Mouse (Mus musculus): ENCODE measurements at regions not wholly inside any gene's neighbourhood (a gene's known extent, or its start where the extent isn't known, plus 50 kb on each side); places are given as distances from the start of the nearest gene placed in this dataset.

DNA sequence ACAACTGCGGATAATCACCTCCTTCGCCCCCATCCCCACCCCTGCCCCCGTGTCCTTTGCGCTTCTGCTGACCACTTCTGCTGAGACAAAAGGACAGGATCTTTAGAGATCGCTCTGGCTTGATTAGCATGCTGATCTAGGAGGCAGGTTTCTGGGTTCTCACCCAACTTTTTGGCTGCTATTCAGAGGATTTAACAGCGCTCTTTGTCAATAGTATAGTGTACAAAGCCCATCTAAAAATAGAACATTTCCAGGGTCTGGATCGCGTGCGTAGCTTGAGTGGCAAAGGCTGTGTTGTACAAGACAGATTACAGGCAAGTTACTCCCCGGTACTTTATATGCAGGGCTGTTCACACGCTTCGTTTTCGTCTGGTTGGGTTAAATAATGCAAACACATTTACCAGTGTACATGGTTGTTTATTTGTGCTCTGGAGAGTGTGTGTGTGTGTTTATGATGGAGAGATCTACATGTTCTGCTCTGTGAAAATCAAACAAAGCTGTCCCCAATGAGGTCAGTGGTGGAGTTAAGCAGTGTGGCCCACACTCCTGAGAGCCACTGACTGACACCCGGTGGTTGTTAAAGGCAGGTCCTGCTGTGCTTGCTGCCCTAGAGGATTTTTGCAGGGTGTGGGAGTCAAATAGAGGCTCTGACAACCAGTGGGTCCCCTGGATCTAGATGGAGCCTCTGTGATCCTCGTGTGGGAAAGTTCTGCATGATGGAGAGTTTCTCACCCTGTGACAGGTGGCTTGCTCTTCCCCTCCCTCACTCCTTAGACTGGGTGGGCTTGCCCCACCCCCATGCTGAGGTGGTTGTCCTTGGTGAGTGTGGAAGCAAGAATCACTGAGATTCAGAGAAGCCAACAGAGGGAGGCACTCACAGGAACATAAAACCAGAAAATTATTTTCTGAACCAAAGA, 146.5 kb upstream of the Jade1 start:
- H3K36me3 ChIP-seq: no peaks in the 10 kb centered on the region
- peak; percentile 63; the same call in 1 of the 2 replicates for ATAC-seq (ENCODE audit: insufficient number of reproducible peaks, low FRiP score, low TSS enrichment, low read depth)
- H3K9me3 ChIP-seq (replicated peaks): no peaks in the 10 kb centered on the region
- no peak overlapping the region for H3K9ac ChIP-seq
- peak overlapping the region; percentile 55 for H3K4me2 ChIP-seq (replicated peaks)
- no peak overlapping the region for H3K27ac ChIP-seq (replicated peaks)
- H3K27me3 ChIP-seq: no peaks in the 10 kb centered on the region
- H3K4me1 ChIP-seq: peaks cover 18% of the 10 kb centered on the region; the same call in 1 of the 2 replicates
- peak overlapping the region; percentile 33 for H3K4me3 ChIP-seq (replicated peaks)
- WGBS: 20% methylated on average over 15 of the region's 15 CpGs

DNA sequence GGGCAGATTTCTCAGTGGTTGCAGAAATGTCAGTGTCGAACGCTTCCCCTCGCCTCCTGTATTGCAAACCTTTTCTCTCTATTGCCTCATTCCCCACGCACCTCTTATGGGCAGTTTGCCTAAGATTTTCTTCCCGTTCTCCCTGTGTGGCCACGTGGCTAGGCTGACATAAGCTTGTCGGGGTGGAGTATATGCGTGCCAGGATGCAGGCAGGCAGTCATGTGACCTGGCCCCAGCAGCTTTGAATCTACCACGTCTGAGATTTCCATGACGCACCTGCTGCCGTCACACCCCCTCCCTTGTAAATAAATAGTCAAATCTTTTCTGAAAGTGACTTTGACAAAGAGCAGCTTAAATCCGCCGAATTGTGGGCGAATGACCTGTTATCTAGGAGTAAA, 147.1 kb upstream of the Jade1 start:
- Histone ChIP-seq H3K36me3 (no peaks in the 10 kb centered on the region), H3K9me3 (replicated peaks) (no peaks in the 10 kb centered on the region), H3K27me3 (no peaks in the 10 kb centered on the region), H3K9ac (no peak overlapping the region), H3K4me2 (replicated peaks) (peak overlapping the region; percentile 55), H3K4me1 (peaks cover 18% of the 10 kb centered on the region; the same call in 1 of the 2 replicates), H3K27ac (replicated peaks) (no peak overlapping the region), H3K4me3 (replicated peaks) (peak overlapping the region; percentile 33)
- WGBS: 7% methylated on average over 14 of the region's 14 CpGs
- ATAC-seq (ENCODE audit: insufficient number of reproducible peaks, low FRiP score, low TSS enrichment, low read depth): no peak; the same call in 1 of the 2 replicates

DNA sequence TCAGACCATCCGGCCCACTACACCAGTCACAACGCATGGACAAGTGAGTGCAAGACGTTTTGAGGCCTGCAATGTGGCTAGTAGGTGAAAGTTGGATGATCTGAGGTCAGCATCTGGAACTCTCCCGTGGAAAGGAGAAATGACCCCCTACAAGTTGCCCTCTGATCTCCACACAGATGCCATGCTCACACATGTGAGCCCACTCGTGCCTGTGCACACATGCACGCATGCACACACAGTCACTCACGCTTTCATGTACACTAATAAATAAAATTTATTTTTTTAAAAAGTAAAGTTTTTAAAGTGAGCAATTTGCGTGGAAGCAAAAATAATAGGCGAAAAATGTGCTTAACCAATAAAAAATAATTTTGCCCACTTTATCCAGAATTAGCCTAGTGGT, 147.5 kb upstream of the Jade1 start:
- no peak overlapping the region for H3K9ac ChIP-seq
- no peak overlapping the region; the same call in 1 of the 2 replicates for H3K4me3 ChIP-seq (replicated peaks)

DNA sequence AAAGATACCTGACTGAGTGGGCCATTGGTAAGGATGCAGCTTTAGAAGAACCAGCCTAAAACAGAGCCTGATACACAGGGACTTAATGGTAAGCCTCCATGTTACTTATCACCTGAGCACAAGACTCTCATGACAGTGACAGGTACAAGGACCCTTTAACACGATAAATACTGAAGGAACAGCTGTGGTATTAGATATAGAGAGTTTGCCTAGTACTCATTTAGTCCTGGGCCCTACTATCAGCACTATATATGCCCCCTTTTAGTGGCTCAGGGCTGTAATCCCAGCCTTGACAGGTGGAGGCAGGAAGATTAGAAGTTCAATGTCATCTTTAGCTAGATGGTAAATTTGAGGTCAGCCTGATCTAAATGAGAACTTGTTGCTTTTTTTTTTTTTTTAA, 148.0 kb upstream of the Jade1 start:
- Histone ChIP-seq H3K9ac (no peak overlapping the region), H3K9me3 (replicated peaks) (no peaks in the 10 kb centered on the region), H3K36me3 (no peaks in the 10 kb centered on the region), H3K4me2 (replicated peaks) (no peak overlapping the region), H3K27me3 (no peaks in the 10 kb centered on the region), H3K4me3 (replicated peaks) (no peak overlapping the region), H3K4me1 (peaks cover 14% of the 10 kb centered on the region; the same call in 1 of the 2 replicates), H3K27ac (replicated peaks) (no peak overlapping the region)
- WGBS: 83% methylated on average over 1 of the region's 1 CpGs
- ATAC-seq (ENCODE audit: insufficient number of reproducible peaks, low FRiP score, low TSS enrichment, low read depth): no peak

More for the DNA sequence above, 147.5 kb upstream of the Jade1 start:
- Histone ChIP-seq H3K27ac (replicated peaks) (no peak overlapping the region), H3K4me1 (peaks cover 18% of the 10 kb centered on the region; the same call in 1 of the 2 replicates), H3K4me2 (replicated peaks) (peak overlapping the region; percentile 55), H3K36me3 (no peaks in the 10 kb centered on the region), H3K27me3 (no peaks in the 10 kb centered on the region), H3K9me3 (replicated peaks) (no peaks in the 10 kb centered on the region)
- 82% methylated on average over 9 of the region's 9 CpGs for WGBS
- ATAC-seq (ENCODE audit: insufficient number of reproducible peaks, low FRiP score, low TSS enrichment, low read depth): no peak

DNA sequence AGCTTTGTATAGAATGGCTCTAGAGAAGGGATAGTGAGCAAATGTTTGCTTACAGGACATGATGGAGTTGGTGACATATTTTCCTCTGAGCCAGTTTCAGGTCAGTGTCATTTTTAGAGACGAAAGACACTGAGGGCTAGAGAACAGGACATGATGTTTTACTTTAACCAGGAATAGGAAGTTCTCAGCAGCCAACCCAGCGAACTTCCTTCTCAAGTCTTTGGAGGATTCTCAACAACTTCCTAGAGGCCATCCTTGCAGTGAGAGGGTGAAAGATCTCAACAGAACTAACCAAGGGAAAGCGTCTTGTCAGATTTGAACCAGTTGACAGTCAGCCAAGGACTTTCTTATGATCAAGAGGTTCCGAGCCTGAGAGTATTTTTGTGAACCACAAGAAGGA, 153.7 kb upstream of the Jade1 start:
- no peak overlapping the region for H3K4me3 ChIP-seq (replicated peaks)
- no peak overlapping the region for H3K27ac ChIP-seq (replicated peaks)
- H3K27me3 ChIP-seq: no peaks in the 10 kb centered on the region
- no peaks in the 10 kb centered on the region for H3K4me1 ChIP-seq
- ATAC-seq (ENCODE audit: insufficient number of reproducible peaks, low FRiP score, low TSS enrichment, low read depth): no peak
- 78% methylated on average over 4 of the region's 4 CpGs for WGBS
- no peaks in the 10 kb centered on the region for H3K36me3 ChIP-seq
- H3K9me3 ChIP-seq (replicated peaks): no peaks in the 10 kb centered on the region
- no peak overlapping the region for H3K9ac ChIP-seq
- no peak overlapping the region for H3K4me2 ChIP-seq (replicated peaks)

DNA sequence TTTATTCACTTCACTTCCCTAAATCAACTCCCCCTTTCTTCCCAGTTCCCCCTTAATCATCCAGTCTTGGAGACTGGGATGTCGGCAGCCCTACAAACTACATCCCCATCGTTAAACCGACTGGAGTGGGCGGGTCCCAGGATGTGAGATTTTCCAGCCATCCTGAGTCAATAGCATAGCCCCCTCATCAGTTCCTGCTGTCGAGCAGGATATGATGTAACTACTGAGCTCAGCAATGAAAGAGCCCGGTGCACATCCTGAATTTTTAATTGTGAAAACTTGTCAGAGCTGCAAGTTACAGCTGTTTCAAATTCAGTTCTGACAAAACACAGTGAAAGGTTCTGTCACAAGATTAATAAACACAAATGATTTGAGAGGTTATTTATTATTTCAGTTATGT, 165.7 kb upstream of the Jade1 start:
- ATAC-seq (ENCODE audit: insufficient number of reproducible peaks, low FRiP score, low TSS enrichment, low read depth): no peak
- H3K4me2 ChIP-seq (replicated peaks): no peak overlapping the region
- H3K27me3 ChIP-seq: no peaks in the 10 kb centered on the region
- no peaks in the 10 kb centered on the region for H3K9me3 ChIP-seq (replicated peaks)
- no peak overlapping the region for H3K9ac ChIP-seq
- H3K36me3 ChIP-seq: no peaks in the 10 kb centered on the region
- no peak overlapping the region for H3K4me3 ChIP-seq (replicated peaks)
- 0 out of 2 replicates have a peak, but pooled peaks cover 5% of the 10 kb centered on the region for H3K4me1 ChIP-seq
- no peak overlapping the region for H3K27ac ChIP-seq (replicated peaks)
- WGBS: 50% methylated on average over 6 of the region's 6 CpGs

DNA sequence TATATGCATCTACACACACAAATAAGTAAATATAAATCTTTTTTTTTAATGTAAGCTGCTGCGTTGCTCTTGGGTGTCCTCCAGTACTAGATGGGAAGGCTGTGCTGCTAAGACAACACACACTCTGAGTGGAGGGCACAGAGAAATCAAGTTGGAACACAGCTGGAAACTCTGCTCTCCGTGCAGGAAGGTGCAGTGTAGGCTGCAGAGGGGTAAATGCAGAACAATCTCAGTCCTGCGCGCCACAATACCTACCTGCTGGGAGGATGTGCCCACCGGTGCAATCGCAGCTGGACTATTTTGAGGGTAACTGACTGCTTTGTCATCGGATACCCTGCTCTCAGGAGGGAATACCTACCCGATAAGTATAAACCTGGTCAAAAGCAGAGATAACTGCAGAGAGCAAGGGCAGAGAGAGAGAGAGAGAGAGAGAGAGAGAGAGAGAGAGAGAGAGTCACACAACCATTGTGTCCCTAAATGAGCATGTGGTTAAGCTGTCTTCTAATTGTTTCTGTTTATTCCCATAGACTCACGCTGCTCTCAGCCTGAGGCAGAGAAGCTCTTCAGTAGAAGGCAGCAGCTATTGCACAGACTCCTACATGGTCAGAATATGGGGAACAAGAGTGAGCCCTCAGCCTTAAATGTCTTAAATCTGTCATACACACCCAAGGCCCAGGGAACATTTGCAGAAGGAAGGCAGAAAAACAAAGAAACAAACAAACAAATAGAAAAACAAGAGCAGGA, 167.9 kb upstream of the Jade1 start:
- H3K36me3 ChIP-seq: no peaks in the 10 kb centered on the region
- H3K4me2 ChIP-seq (replicated peaks): no peak overlapping the region
- H3K9ac ChIP-seq: no peak overlapping the region
- H3K4me3 ChIP-seq (replicated peaks): no peak overlapping the region
- H3K27me3 ChIP-seq: no peaks in the 10 kb centered on the region
- H3K4me1 ChIP-seq: 0 out of 2 replicates have a peak, but pooled peaks cover 5% of the 10 kb centered on the region
- no peak for ATAC-seq (ENCODE audit: insufficient number of reproducible peaks, low FRiP score, low TSS enrichment, low read depth)
- H3K27ac ChIP-seq (replicated peaks): no peak overlapping the region
- H3K9me3 ChIP-seq (replicated peaks): no peaks in the 10 kb centered on the region
- 50% methylated on average over 9 of the region's 9 CpGs for WGBS

DNA sequence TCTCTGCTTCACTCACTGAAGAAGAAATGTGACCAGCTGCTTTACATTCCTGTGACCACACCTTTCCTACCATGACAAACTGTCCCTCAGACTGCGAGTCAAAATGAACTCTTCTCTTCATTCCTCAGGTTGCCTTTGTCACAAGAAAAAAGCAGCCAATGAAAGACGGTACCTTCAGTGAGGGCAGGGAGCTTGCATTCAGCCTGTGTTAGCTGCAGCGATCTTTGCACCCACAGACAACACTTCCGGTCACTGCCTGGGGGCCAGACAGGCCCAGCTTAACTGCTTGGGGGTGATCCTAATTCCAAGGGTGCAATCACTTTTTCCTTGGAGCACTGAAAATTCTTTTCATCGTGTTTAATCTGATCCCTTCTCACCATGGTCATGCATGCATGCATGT, 169.2 kb upstream of the Jade1 start:
- no peak for ATAC-seq (ENCODE audit: insufficient number of reproducible peaks, low FRiP score, low TSS enrichment, low read depth)
- H3K4me1 ChIP-seq: 0 out of 2 replicates have a peak, but pooled peaks cover 5% of the 10 kb centered on the region
- no peak overlapping the region for H3K27ac ChIP-seq (replicated peaks)
- no peak overlapping the region for H3K9ac ChIP-seq
- no peaks in the 10 kb centered on the region for H3K9me3 ChIP-seq (replicated peaks)
- H3K36me3 ChIP-seq: no peaks in the 10 kb centered on the region
- no peak overlapping the region for H3K4me3 ChIP-seq (replicated peaks)
- no peak overlapping the region for H3K4me2 ChIP-seq (replicated peaks)
- WGBS: 42% methylated on average over 5 of the region's 5 CpGs
- H3K27me3 ChIP-seq: no peaks in the 10 kb centered on the region

DNA sequence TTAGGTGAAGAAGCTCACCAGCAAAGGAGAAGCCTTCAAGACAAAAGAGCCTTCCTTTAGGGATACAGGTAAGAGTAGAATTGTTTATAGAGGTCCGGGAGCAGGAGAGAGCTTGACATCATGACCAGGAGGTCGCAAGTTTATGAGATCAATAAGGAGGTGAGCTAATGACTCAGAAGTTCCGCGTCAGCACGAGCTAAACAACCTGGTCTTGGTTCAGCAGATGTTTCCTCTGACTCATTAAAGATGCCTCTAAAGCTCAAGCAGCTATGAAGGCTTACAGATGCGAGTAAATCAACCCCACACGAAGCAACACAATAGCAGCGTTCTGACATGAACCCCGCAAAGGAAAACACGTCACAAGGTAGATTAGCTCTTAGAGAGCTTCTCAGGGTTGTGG, 171.1 kb upstream of the Jade1 start:
- Histone ChIP-seq H3K27me3 (no peaks in the 10 kb centered on the region), H3K9me3 (replicated peaks) (no peaks in the 10 kb centered on the region), H3K36me3 (no peaks in the 10 kb centered on the region), H3K27ac (replicated peaks) (no peak overlapping the region), H3K4me3 (replicated peaks) (no peak overlapping the region), H3K4me1 (0 out of 2 replicates have a peak, but pooled peaks cover 5% of the 10 kb centered on the region), H3K4me2 (replicated peaks) (no peak overlapping the region), H3K9ac (no peak overlapping the region)
- ATAC-seq (ENCODE audit: insufficient number of reproducible peaks, low FRiP score, low TSS enrichment, low read depth): no peak
- 65% methylated on average over 10 of the region's 10 CpGs for WGBS

DNA sequence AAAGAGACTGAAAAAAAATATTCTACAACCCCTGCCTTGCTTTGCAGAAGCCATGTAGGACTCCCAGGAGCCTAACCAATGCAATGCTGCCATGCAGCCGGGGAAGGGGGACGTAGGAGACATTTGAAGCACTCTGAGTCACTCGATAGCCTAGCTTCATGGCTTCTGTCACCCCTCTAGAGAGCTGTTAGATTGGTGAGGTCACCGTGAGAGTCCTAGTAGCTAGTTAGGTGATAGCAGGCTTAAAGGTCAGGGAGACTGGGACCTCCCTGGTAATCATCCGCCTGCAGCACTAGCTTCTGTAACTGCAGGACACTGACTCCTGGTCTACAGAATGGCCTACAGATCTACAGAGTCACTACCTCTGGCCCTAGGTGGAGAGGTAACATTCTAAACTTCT, 177.0 kb upstream of the Jade1 start:
- ATAC-seq (ENCODE audit: insufficient number of reproducible peaks, low FRiP score, low TSS enrichment, low read depth): no peak
- WGBS: 78% methylated on average over 5 of the region's 5 CpGs
- H3K4me2 ChIP-seq (replicated peaks): no peak overlapping the region

DNA sequence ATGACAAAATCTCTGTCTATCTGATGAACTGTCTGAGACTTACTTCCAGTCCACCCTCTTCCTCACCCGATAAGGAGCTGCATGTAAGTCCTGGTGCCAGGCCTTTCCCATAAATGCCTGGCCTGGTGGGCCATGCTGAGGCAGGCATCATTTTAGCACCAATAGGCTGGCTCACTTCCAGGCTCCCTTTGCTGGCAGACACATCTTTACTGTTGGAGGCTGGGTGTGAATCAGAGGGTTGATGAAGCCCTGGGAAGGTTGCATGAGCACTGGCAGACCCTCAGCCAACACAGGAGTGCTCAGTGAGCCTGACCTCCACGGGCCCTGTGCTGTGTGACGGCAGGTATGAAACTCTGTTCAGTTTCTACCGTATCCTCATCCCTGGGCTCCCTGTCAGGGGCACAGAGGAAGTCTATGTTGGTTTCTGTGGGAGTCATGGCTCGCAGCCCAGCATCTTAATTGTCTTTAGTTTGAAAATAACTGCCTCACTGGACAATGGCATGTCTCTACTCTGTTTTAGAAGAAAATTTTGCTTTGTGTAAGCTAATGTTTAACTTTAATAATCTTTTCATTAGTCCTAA, 177.6 kb upstream of the Jade1 start:
- Histone ChIP-seq H3K4me1 (peaks cover 4% of the 10 kb centered on the region), H3K9ac (no peak overlapping the region), H3K36me3 (no peaks in the 10 kb centered on the region), H3K9me3 (replicated peaks) (no peaks in the 10 kb centered on the region), H3K27me3 (no peaks in the 10 kb centered on the region), H3K4me3 (replicated peaks) (no peak overlapping the region), H3K27ac (replicated peaks) (no peak overlapping the region), H3K4me2 (replicated peaks) (no peak overlapping the region)
- no peak for ATAC-seq (ENCODE audit: insufficient number of reproducible peaks, low FRiP score, low TSS enrichment, low read depth)
- 64% methylated on average over 5 of the region's 5 CpGs for WGBS

More for the DNA sequence above, 177.0 kb upstream of the Jade1 start:
- Histone ChIP-seq H3K4me3 (replicated peaks) (no peak overlapping the region), H3K9me3 (replicated peaks) (no peaks in the 10 kb centered on the region), H3K36me3 (no peaks in the 10 kb centered on the region), H3K4me1 (no peaks in the 10 kb centered on the region; the same call in 1 of the 2 replicates), H3K27me3 (no peaks in the 10 kb centered on the region), H3K9ac (no peak overlapping the region), H3K27ac (replicated peaks) (no peak overlapping the region)
